Mouse (Mus musculus) kidney, postnatal 36 days (tissue): ENCODE data around the gene Cyp3a25.
A peak's percentile ranks its signal among the peaks of the same experiment; 100 is the strongest.

Experiments
- DNase-seq, 2 experiments: peaks; one replicate each; pipeline ENCODE4 v3.0.0; 2021 to 2022; ENCODE audit warnings: mixed read lengths in 2 of 2

The Cyp3a25 gene

GRCm38 (mm10) chr5:146009509-146009908 lies at the start of gene Cyp3a25:
Gene Cyp3a25 (minus strand): TSS chr5:146009618.
- DNase-seq = peak; percentile 1 to 3

- no peak for DNase-seq
These were observed 11.7 kb upstream of the Cyp3a25 start for GRCm38 (mm10) chr5:146021136-146021535.

GRCm38 (mm10) chr5:146018275-146018674 lies 8.9 kb upstream of the Cyp3a25 start:
- no peak for DNase-seq

GRCm38 (mm10) chr5:146011251-146011650 lies 1.8 kb upstream of the Cyp3a25 start:
- DNase-seq = no peak

GRCm38 (mm10) chr5:145967080-145967479 lies 42.3 kb downstream of the Cyp3a25 start:
- peak; percentile 4 to 34 for DNase-seq
